Mouse (Mus musculus) NIH3T3 (cell line): ENCODE data around the gene Eya4.

Experiments used
- DNase-seq: peaks from one replicate; pipeline ENCODE4 v3.0.0-alpha.2; 2012; ENCODE audit warnings: low read depth

Gene Eya4

GRCm38 (mm10) chr10:23350011-23350911, at the start of gene Eya4:
Gene Eya4, minus strand, starts transcription at chr10:23350786.
- DNase-seq, result peak; percentile 64

- no peak for DNase-seq
Measured at GRCm38 (mm10) chr10:23395399-23395798, 44.8 kb upstream of the Eya4 start.

GRCm38 (mm10) chr10:23394556-23395245, 44.1 kb upstream of the Eya4 start:
- DNase-seq, result peak; percentile 64

GRCm38 (mm10) chr10:23394152-23394551, 43.6 kb upstream of the Eya4 start:
- no peak for DNase-seq

- no peak for DNase-seq
Measured at GRCm38 (mm10) chr10:23363866-23364265, 13.3 kb upstream of the Eya4 start.

GRCm38 (mm10) chr10:23349392-23350010, 1.1 kb downstream of the Eya4 start:
- DNase-seq, result no peak

GRCm38 (mm10) chr10:23348893-23349391, 1.6 kb downstream of the Eya4 start:
- peak; percentile 6 for DNase-seq

- no peak for DNase-seq
Measured at GRCm38 (mm10) chr10:23348101-23348892, 2.3 kb downstream of the Eya4 start.

GRCm38 (mm10) chr10:23337250-23337649, 13.3 kb downstream of the Eya4 start:
- DNase-seq, result no peak

GRCm38 (mm10) chr10:23332768-23333167, 17.8 kb downstream of the Eya4 start:
- DNase-seq, result no peak

GRCm38 (mm10) chr10:23327651-23328050, 22.9 kb downstream of the Eya4 start:
- DNase-seq, result no peak

GRCm38 (mm10) chr10:23322275-23322674, 28.3 kb downstream of the Eya4 start:
- DNase-seq, result no peak

- DNase-seq, result no peak
Measured at GRCm38 (mm10) chr10:23295616-23296015, 55.0 kb downstream of the Eya4 start.

GRCm38 (mm10) chr10:23292495-23292894, 58.1 kb downstream of the Eya4 start:
- peak; percentile 73 for DNase-seq

- no peak for DNase-seq
Measured at GRCm38 (mm10) chr10:23277371-23277770, 73.2 kb downstream of the Eya4 start.

- DNase-seq, result no peak
Measured at GRCm38 (mm10) chr10:23271050-23271621, 79.5 kb downstream of the Eya4 start.

GRCm38 (mm10) chr10:23270502-23270901, 80.1 kb downstream of the Eya4 start:
- no peak for DNase-seq

- peak; percentile 58 for DNase-seq
Measured at GRCm38 (mm10) chr10:23252180-23252579, 98.4 kb downstream of the Eya4 start.

GRCm38 (mm10) chr10:23246485-23246884, 104.1 kb downstream of the Eya4 start:
- no peak for DNase-seq

- DNase-seq, result no peak
Measured at GRCm38 (mm10) chr10:23236918-23237317, 113.7 kb downstream of the Eya4 start.

- no peak for DNase-seq
Measured at GRCm38 (mm10) chr10:23235405-23235804, 115.2 kb downstream of the Eya4 start.
